Mouse (Mus musculus) ES-E14 (cell line): ENCODE measurements around the gene Cep290.

ENCODE experiments used
- CHD2 ChIP-seq: IDR thresholded peaks from 2 replicates; pipeline ENCODE4 v1.6.1; 2014; ENCODE audit warnings: mild to moderate bottlenecking, low read depth, low read length, inconsistent platforms
- HCFC1 ChIP-seq: IDR thresholded peaks from 2 replicates; pipeline ENCODE4 v1.6.1; 2012; ENCODE audit warnings: low read length, inconsistent platforms, borderline replicate concordance; ENCODE audit not compliant: insufficient read depth
- ZNF384 ChIP-seq: IDR thresholded peaks from 2 replicates; pipeline ENCODE4 v1.6.1; 2012; ENCODE audit warnings: low read depth, low read length, inconsistent platforms

- TF ChIP-seq HCFC1 = no peak
- TF ChIP-seq ZNF384 = no peak
- no peak for TF ChIP-seq CHD2
Observed at GRCm38 (mm10) chr10:100498309-100498708, 11.0 kb downstream of the Cep290 start.
